Mouse (Mus musculus): Measurements from ENCODE around the gene Ccdc27. TPM values are rescaled to one million over a fixed set of nuclear protein-coding genes. Genes with fewer than 3 reads are reported as not detected.

Ccdc27 gene
- polyA plus RNA-seq, 1 experiment from 2014 or later: 0.13 TPM

- Histone ChIP-seq H3K4me2 (no peak overlapping the region), H3K9me3 (replicated peaks) (no peaks in the 10 kb centered on the region), H3K27ac (no peak overlapping the region), H3K9ac (no peak overlapping the region), H3K4me3 (no peak overlapping the region), H3K27me3 (replicated peaks) (no peaks in the 10 kb centered on the region), H3K36me3 (peaks cover 57% of the 10 kb centered on the region), H3K4me1 (peaks cover 8% of the 10 kb centered on the region; the same call in 1 of the 2 replicates)
- no peak for ATAC-seq
- 84% methylated on average over 6 of the region's 6 CpGs for WGBS (ENCODE audit: insufficient replicate concordance)
Measured at GRCm38 (mm10) chr4:154006264-154006663, 36.2 kb downstream of the Ccdc27 start.

- H3K4me2 ChIP-seq: no peak overlapping the region
- H3K9me3 ChIP-seq (replicated peaks): no peaks in the 10 kb centered on the region
- no peak for ATAC-seq
- no peak overlapping the region for H3K4me3 ChIP-seq
- H3K9ac ChIP-seq: no peak overlapping the region
- 81% methylated on average over 5 of the region's 5 CpGs for WGBS (ENCODE audit: insufficient replicate concordance)
- H3K27ac ChIP-seq: no peak overlapping the region
- no peaks in the 10 kb centered on the region for H3K27me3 ChIP-seq (replicated peaks)
- peaks cover 57% of the 10 kb centered on the region for H3K36me3 ChIP-seq
- 0 out of 2 replicates have a peak, but pooled peaks cover under 1% of the 10 kb centered on the region for H3K4me1 ChIP-seq
Measured at GRCm38 (mm10) chr4:154005488-154005887, 37.0 kb downstream of the Ccdc27 start.

GRCm38 (mm10) chr4:153993505-153993904 lies 49.0 kb downstream of the Ccdc27 start:
- Histone ChIP-seq H3K4me3 (no peak overlapping the region), H3K4me1 (no peaks in the 10 kb centered on the region), H3K9me3 (replicated peaks) (no peaks in the 10 kb centered on the region), H3K27me3 (replicated peaks) (no peaks in the 10 kb centered on the region), H3K9ac (no peak overlapping the region), H3K4me2 (no peak overlapping the region), H3K36me3 (peaks cover 100% of the 10 kb centered on the region), H3K27ac (no peak overlapping the region)
- ATAC-seq: no peak
- 74% methylated on average over 8 of the region's 8 CpGs for WGBS (ENCODE audit: insufficient replicate concordance)

DNA sequence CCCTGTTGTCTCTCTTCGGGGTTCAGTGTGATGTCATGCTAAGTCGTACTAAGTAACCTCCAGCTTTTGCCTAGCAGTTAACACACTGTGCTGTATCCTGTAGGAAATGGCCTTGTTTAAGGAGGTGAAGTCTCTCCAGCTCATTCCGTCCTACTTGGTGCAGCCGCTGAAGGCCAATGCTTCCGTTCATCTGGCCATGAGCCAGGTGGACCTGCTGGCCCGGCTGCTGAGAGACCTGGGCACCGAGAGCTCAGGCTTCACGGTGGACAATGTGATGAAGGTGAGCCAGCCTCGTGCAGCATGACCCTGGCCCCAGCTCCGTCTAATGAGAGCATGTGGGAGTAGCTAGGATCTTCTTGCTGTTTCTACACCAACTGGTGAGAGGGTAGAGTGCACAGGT lies 49.8 kb downstream of the Ccdc27 start:
- Histone ChIP-seq H3K4me3 (no peak overlapping the region), H3K36me3 (peaks cover 100% of the 10 kb centered on the region), H3K4me1 (no peaks in the 10 kb centered on the region), H3K27ac (no peak overlapping the region), H3K9ac (no peak overlapping the region), H3K9me3 (replicated peaks) (no peaks in the 10 kb centered on the region), H3K4me2 (no peak overlapping the region), H3K27me3 (replicated peaks) (no peaks in the 10 kb centered on the region)
- 83% methylated on average over 10 of the region's 10 CpGs for WGBS (ENCODE audit: insufficient replicate concordance)
- ATAC-seq: no peak

- no peak for ATAC-seq
- Histone ChIP-seq H3K9ac (no peak overlapping the region), H3K27me3 (replicated peaks) (no peaks in the 10 kb centered on the region), H3K4me2 (no peak overlapping the region), H3K27ac (no peak overlapping the region), H3K9me3 (replicated peaks) (no peaks in the 10 kb centered on the region), H3K4me3 (no peak overlapping the region), H3K36me3 (peaks cover 67% of the 10 kb centered on the region), H3K4me1 (peaks cover 21% of the 10 kb centered on the region)
- WGBS (ENCODE audit: insufficient replicate concordance): 83% methylated on average over 11 of the region's 11 CpGs
Measured at GRCm38 (mm10) chr4:153980470-153980869, 62.0 kb downstream of the Ccdc27 start.

- no peak overlapping the region for H3K4me3 ChIP-seq
- H3K9ac ChIP-seq: no peak overlapping the region
- no peaks in the 10 kb centered on the region for H3K9me3 ChIP-seq (replicated peaks)
- H3K27me3 ChIP-seq (replicated peaks): no peaks in the 10 kb centered on the region
- no peak for ATAC-seq
- H3K4me2 ChIP-seq: no peak overlapping the region
- 83% methylated on average over 10 of the region's 10 CpGs for WGBS (ENCODE audit: insufficient replicate concordance)
- H3K36me3 ChIP-seq: peaks cover 55% of the 10 kb centered on the region
- H3K4me1 ChIP-seq: peaks cover 25% of the 10 kb centered on the region
- no peak overlapping the region for H3K27ac ChIP-seq
Measured at GRCm38 (mm10) chr4:153979243-153979642, 63.2 kb downstream of the Ccdc27 start.

Other genes with a start within 250 kb of the Ccdc27 start
- 74.4 and 75.3 TPM in 2 replicates for gene A430005L14Rik, start 85.4 kb downstream of the Ccdc27 start, polyA plus RNA-seq (2016; fragmentation: Nextera tagmentation; extraction: Ambion mirVana)
- gene Dffb, start 67.6 kb downstream of the Ccdc27 start, polyA plus RNA-seq (2016; fragmentation: Nextera tagmentation; extraction: Ambion mirVana): 11.6 and 12.4 TPM in 2 replicates
- 11.9 and 12.0 TPM in 2 replicates for gene Cep104, start 67.5 kb downstream of the Ccdc27 start, polyA plus RNA-seq (2016; fragmentation: Nextera tagmentation; extraction: Ambion mirVana)
- gene Lrrc47, start 30.9 kb downstream of the Ccdc27 start, polyA plus RNA-seq (2016; fragmentation: Nextera tagmentation; extraction: Ambion mirVana): 36.0 and 38.6 TPM in 2 replicates
- gene Smim1, start 16.4 kb downstream of the Ccdc27 start, polyA plus RNA-seq (2016; fragmentation: Nextera tagmentation; extraction: Ambion mirVana): 440 and 457 TPM in 2 replicates
- gene Trp73, start 97.5 kb upstream of the Ccdc27 start, polyA plus RNA-seq (2016; fragmentation: Nextera tagmentation; extraction: Ambion mirVana): 0.04 and 0.17 TPM in 2 replicates
- 29.5 and 31.4 TPM in 2 replicates for gene Wrap73, start 99.7 kb upstream of the Ccdc27 start, polyA plus RNA-seq (2016; fragmentation: Nextera tagmentation; extraction: Ambion mirVana)
- gene Tprgl, start 118.0 kb upstream of the Ccdc27 start, polyA plus RNA-seq (2016; fragmentation: Nextera tagmentation; extraction: Ambion mirVana): 162 and 167 TPM in 2 replicates
- gene Megf6, start 128.1 kb upstream of the Ccdc27 start, polyA plus RNA-seq (2016; fragmentation: Nextera tagmentation; extraction: Ambion mirVana): 3.8 and 4.3 TPM in 2 replicates

Measured in liver, embryonic 12.5 days (tissue).